Mouse (Mus musculus): Measurements from ENCODE around the gene Fhl3. TPM values are rescaled to one million over a fixed set of nuclear protein-coding genes. Genes with fewer than 3 reads are reported as not detected.

Gene Fhl3
- total RNA-seq (2017) = 9.7 and 12.0 TPM in 2 replicates

- ATAC-seq (ENCODE audit: extremely low read depth, insufficient number of reproducible peaks, low FRiP score, poor library complexity, severe bottlenecking) = peak; percentile 37
These were observed at the start of gene Fhl3 for GRCm38 (mm10) chr4:124700248-124700971. Fhl3 (plus strand) TSS chr4:124700701.

- ATAC-seq (ENCODE audit: extremely low read depth, insufficient number of reproducible peaks, low FRiP score, poor library complexity, severe bottlenecking) = no peak
These were observed 47.6 kb upstream of the Fhl3 start for GRCm38 (mm10) chr4:124652886-124653285.

- no peak for ATAC-seq (ENCODE audit: extremely low read depth, insufficient number of reproducible peaks, low FRiP score, poor library complexity, severe bottlenecking)
These were observed 44.0 kb upstream of the Fhl3 start, which contains the start of gene Pou3f1 for GRCm38 (mm10) chr4:124656518-124656853. Pou3f1 (plus strand) TSS chr4:124656807.

- ATAC-seq (ENCODE audit: extremely low read depth, insufficient number of reproducible peaks, low FRiP score, poor library complexity, severe bottlenecking) = no peak
These were observed 43.4 kb upstream of the Fhl3 start for GRCm38 (mm10) chr4:124656854-124657650.

- ATAC-seq (ENCODE audit: extremely low read depth, insufficient number of reproducible peaks, low FRiP score, poor library complexity, severe bottlenecking) = no peak
These were observed 42.7 kb upstream of the Fhl3 start for GRCm38 (mm10) chr4:124657781-124658180.

DNA sequence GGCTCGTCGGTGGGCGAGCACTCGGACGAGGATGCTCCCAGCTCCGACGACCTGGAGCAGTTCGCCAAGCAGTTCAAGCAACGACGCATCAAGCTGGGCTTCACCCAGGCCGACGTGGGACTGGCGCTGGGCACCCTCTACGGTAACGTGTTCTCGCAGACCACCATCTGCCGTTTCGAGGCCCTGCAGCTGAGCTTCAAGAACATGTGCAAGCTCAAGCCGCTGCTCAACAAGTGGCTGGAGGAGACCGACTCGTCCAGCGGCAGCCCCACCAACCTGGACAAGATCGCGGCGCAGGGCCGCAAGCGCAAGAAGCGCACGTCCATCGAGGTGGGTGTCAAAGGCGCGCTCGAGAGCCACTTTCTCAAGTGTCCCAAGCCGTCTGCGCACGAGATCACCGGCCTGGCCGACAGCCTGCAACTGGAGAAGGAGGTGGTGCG, 42.1 kb upstream of the Fhl3 start:
- no peak for ATAC-seq (ENCODE audit: extremely low read depth, insufficient number of reproducible peaks, low FRiP score, poor library complexity, severe bottlenecking)

- no peak for ATAC-seq (ENCODE audit: extremely low read depth, insufficient number of reproducible peaks, low FRiP score, poor library complexity, severe bottlenecking)
These were observed 41.0 kb upstream of the Fhl3 start for GRCm38 (mm10) chr4:124659251-124660217.

GRCm38 (mm10) chr4:124660603-124661002, 39.9 kb upstream of the Fhl3 start:
- no peak for ATAC-seq (ENCODE audit: extremely low read depth, insufficient number of reproducible peaks, low FRiP score, poor library complexity, severe bottlenecking)

DNA sequence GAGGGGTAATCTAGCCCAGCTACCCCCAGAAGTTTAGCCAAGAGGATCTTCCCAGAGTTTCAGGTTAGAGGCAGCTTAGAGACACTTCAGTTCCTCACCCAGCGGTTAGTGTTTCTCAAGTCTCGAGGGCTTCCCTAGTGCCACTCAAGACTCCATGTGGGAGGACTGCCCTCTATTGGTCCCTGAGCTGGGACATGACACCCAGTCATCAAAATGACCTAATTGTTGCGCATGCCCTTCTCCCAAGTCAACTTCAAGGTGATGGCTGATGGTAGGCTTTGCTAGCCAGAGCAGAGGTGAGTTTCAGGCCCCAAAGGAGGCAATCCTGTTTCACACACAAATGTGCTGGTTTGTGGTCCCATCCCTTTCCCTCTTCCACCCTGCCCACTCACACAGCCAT, 37.5 kb upstream of the Fhl3 start:
- ATAC-seq (ENCODE audit: extremely low read depth, insufficient number of reproducible peaks, low FRiP score, poor library complexity, severe bottlenecking) = no peak

DNA sequence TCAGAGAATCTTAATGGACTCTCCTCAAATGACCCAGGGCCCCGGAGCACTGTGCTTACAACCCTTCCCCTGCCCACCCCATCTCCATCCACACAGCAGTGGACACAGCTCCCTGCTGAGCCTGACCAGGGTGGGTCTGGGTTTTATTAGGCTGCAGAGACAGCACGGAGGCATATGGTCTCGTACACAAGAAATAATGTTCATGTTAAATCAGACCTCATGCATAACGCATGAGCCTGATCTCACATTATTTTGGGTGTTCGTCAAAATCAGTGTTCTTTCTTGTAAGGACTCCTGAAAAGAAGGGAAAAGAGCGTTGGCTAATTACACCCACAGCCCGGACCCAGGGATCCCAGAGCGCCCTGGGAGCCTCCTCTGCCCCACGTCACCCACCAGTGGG, 36.3 kb upstream of the Fhl3 start:
- no peak for ATAC-seq (ENCODE audit: extremely low read depth, insufficient number of reproducible peaks, low FRiP score, poor library complexity, severe bottlenecking)

DNA sequence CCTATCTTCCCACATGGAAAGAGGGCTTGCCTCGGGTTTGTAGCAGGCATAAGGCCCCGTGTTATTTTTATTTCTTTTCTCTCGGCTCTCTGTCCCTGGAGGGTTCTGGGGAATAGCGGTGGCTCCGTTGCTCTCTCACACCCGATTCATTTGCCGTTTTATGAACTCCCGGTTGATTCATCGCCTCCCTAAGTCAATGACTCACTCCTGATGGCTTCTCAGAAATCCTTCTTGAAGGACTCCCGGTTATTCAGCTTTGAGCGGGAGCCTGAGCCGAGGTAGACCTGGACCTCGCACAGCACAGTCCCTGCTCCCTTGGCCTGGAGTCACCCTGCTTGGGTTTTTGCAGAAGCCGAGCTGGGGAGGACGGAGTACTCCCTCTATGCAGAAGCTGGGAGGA, 35.9 kb upstream of the Fhl3 start:
- no peak for ATAC-seq (ENCODE audit: extremely low read depth, insufficient number of reproducible peaks, low FRiP score, poor library complexity, severe bottlenecking)

GRCm38 (mm10) chr4:124667476-124668033, 32.9 kb upstream of the Fhl3 start:
- ATAC-seq (ENCODE audit: extremely low read depth, insufficient number of reproducible peaks, low FRiP score, poor library complexity, severe bottlenecking) = no peak

DNA sequence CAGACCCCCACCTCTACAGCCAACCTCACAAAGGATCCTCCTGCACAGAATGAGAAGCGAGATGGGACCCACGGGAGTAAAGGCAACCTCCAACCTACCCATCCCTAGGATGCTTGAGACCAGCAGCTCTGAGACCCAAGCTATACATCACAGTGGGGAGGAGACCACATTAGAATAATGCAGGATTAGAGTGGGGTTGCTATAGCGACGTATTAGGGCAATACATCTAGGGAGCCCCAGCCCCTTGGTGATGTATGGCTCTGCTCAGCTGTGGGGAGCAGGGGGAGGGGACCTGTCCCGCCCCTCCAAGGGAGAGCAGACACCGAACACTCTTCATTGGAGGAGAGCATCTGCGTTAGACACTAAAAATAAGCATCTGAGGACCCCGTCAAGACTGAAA, 32.4 kb upstream of the Fhl3 start:
- no peak for ATAC-seq (ENCODE audit: extremely low read depth, insufficient number of reproducible peaks, low FRiP score, poor library complexity, severe bottlenecking)

- no peak for ATAC-seq (ENCODE audit: extremely low read depth, insufficient number of reproducible peaks, low FRiP score, poor library complexity, severe bottlenecking)
These were observed 30.3 kb upstream of the Fhl3 start for GRCm38 (mm10) chr4:124670232-124670631.

DNA sequence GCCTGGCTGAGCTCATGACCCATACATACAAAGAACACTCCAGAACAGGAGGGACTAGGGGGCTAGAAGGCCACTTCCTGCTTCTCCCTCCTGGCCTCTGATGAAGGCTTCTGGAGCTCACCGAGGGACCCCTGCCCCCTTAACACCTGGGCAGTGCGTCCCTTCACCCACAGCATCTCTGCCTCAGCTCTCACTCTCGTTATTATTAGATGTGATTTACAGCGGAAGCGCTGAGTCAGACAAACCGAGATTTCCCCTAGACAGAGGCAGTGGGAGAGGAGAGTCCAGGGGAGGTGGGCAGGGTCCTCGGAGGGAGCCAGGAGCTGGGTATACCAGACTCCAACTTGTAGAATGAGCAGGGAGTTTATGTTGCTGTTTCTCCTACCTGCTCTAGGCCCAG, 28.9 kb upstream of the Fhl3 start:
- ATAC-seq (ENCODE audit: extremely low read depth, insufficient number of reproducible peaks, low FRiP score, poor library complexity, severe bottlenecking) = no peak

- ATAC-seq (ENCODE audit: extremely low read depth, insufficient number of reproducible peaks, low FRiP score, poor library complexity, severe bottlenecking) = no peak
These were observed 27.9 kb upstream of the Fhl3 start for GRCm38 (mm10) chr4:124672347-124673320.

- ATAC-seq (ENCODE audit: extremely low read depth, insufficient number of reproducible peaks, low FRiP score, poor library complexity, severe bottlenecking) = no peak
These were observed 26.0 kb upstream of the Fhl3 start for GRCm38 (mm10) chr4:124674334-124675032.
